Mouse (Mus musculus) lung, postnatal 0 days (tissue): ENCODE data around the gene Nrd1. TPM values are rescaled to one million over a fixed set of nuclear protein-coding genes. Genes with fewer than 3 reads are reported as not detected.

Experiments
- ATAC-seq: fragments of 200-750 bp; cut with Nextera tagmentation; 2 replicates; pipeline ENCODE4 v1.8.0; 2017; ENCODE audit warnings: moderate library complexity
- DNase-seq: peaks from one replicate; pipeline ENCODE4 v3.0.0-alpha.2; 2016; ENCODE audit warnings: low spot score
- H3K27ac ChIP-seq: fragments of 300-500 bp; sonication (generic); 2 replicates; pipeline ENCODE4 v1.5.1; 2014; ENCODE audit warnings: antibody characterized with exemption, mild to moderate bottlenecking, low read length, mixed read lengths
- H3K27me3 ChIP-seq: fragments of 300-500 bp; sonication (generic); replicated peaks from 2 replicates; pipeline ENCODE4 v1.6.1; 2014; ENCODE audit warnings: low read length, mixed read lengths; ENCODE audit not compliant: insufficient read depth
- H3K36me3 ChIP-seq: fragments of 300-500 bp; sonication (generic); 2 replicates; pipeline ENCODE4 v1.6.1; 2014; ENCODE audit warnings: low read length, mixed read lengths; ENCODE audit not compliant: insufficient read depth
- H3K4me1 ChIP-seq: fragments of 300-500 bp; sonication (generic); 2 replicates; pipeline ENCODE4 v1.6.1; 2014; ENCODE audit warnings: antibody characterized with exemption, low read depth, low read length, mixed read lengths; ENCODE audit not compliant: insufficient read depth
- H3K4me2 ChIP-seq: fragments of 300-500 bp; sonication (generic); replicated peaks from 2 replicates; pipeline ENCODE4 v1.6.1; 2014; ENCODE audit warnings: low read depth, mild to moderate bottlenecking, low read length, moderate library complexity, mixed read lengths
- H3K4me3 ChIP-seq: fragments of 300-500 bp; sonication (generic); 2 replicates; pipeline ENCODE4 v1.5.1; 2014; ENCODE audit warnings: low read depth, low read length
- H3K9ac ChIP-seq: fragments of 300-500 bp; sonication (generic); replicated peaks from 2 replicates; pipeline ENCODE4 v1.6.1; 2014; ENCODE audit warnings: low read depth, mild to moderate bottlenecking
- H3K9me3 ChIP-seq: fragments of 300-500 bp; sonication (generic); 2 replicates; pipeline ENCODE4 v1.6.1; 2016; ENCODE audit warnings: low read length, mixed read lengths
- CTCF ChIP-seq: IDR thresholded peaks from 2 replicates; pipeline ENCODE4 v1.5.1; 2016; ENCODE audit warnings: antibody characterized with exemption, mild to moderate bottlenecking
- EP300 ChIP-seq: IDR thresholded peaks from 2 replicates; pipeline ENCODE4 v1.6.1; 2016; ENCODE audit warnings: antibody characterized with exemption, mild to moderate bottlenecking, control low read depth
- WGBS: fragments of 180-500 bp; shearing (Covaris S2); extraction: QIAGEN DNeasy Blood & Tissue Kit; methylation state at CpG from one replicate; pipeline ENCODE4 v1.1.7; 2014; 5-methylcytosine and 5-hydroxymethylcytosine counted together
- polyA plus RNA-seq: library from polyadenylated mRNA; unstranded; fragments of >200 nt; fragmentation: Nextera tagmentation; extraction: Ambion mirVana; gene quantifications from 2 replicates; pipeline ENCODE4 v1.2.1, GENCODE M21; 2015

Nrd1 gene
- polyA plus RNA-seq, 1 experiment from 2014 or later = 29.3 TPM

- no peaks in the 10 kb centered on the region for H3K27me3 ChIP-seq
- H3K4me2 ChIP-seq = no peak overlapping the region
- TF ChIP-seq CTCF (no peak), EP300 (no peak)
- no peaks in the 10 kb centered on the region for H3K4me1 ChIP-seq
- H3K9me3 ChIP-seq = no peaks in the 10 kb centered on the region
- H3K4me3 ChIP-seq = no peak overlapping the region
- 75% methylated on average over 4 of the region's 4 CpGs for WGBS
- DNase-seq (no peak), ATAC-seq (no peak)
- H3K27ac ChIP-seq = no peak overlapping the region
- H3K9ac ChIP-seq = no peak overlapping the region
- H3K36me3 ChIP-seq = peaks cover 25% of the 10 kb centered on the region
These were observed 42.3 kb downstream of the Nrd1 start for GRCm38 (mm10) chr4:109042739-109043138.

- Histone ChIP-seq H3K36me3 (peaks cover 26% of the 10 kb centered on the region), H3K4me2 (no peak overlapping the region), H3K4me1 (no peaks in the 10 kb centered on the region), H3K9ac (no peak overlapping the region), H3K4me3 (no peak overlapping the region), H3K27ac (no peak overlapping the region), H3K27me3 (no peaks in the 10 kb centered on the region), H3K9me3 (no peaks in the 10 kb centered on the region)
- no peak for DNase-seq
- TF ChIP-seq CTCF (no peak), EP300 (no peak)
- WGBS = 75% methylated on average over 5 of the region's 5 CpGs
- ATAC-seq = no peak
These were observed 42.8 kb downstream of the Nrd1 start for GRCm38 (mm10) chr4:109043294-109043693.

- 71% methylated on average over 5 of the region's 5 CpGs for WGBS
- DNase-seq (no peak), ATAC-seq (no peak)
- TF ChIP-seq EP300 = no peak
- TF ChIP-seq CTCF = no peak; the same call in 1 of the 2 replicates
- H3K36me3 ChIP-seq = peaks cover 24% of the 10 kb centered on the region
- H3K27me3 ChIP-seq = no peaks in the 10 kb centered on the region
- no peaks in the 10 kb centered on the region for H3K9me3 ChIP-seq
- no peaks in the 10 kb centered on the region for H3K4me1 ChIP-seq
- H3K4me3 ChIP-seq = no peak overlapping the region
- H3K9ac ChIP-seq = no peak overlapping the region
- H3K4me2 ChIP-seq = no peak overlapping the region
- no peak overlapping the region for H3K27ac ChIP-seq
These were observed 43.3 kb downstream of the Nrd1 start for GRCm38 (mm10) chr4:109043756-109044155.

GRCm38 (mm10) chr4:109048258-109048657 lies 47.8 kb downstream of the Nrd1 start:
- no peak overlapping the region for H3K27ac ChIP-seq
- WGBS = 53% methylated on average over 4 of the region's 4 CpGs
- H3K36me3 ChIP-seq = peaks cover 11% of the 10 kb centered on the region
- ATAC-seq = no peak
- H3K4me2 ChIP-seq = no peak overlapping the region
- H3K27me3 ChIP-seq = no peaks in the 10 kb centered on the region
- H3K9ac ChIP-seq = no peak overlapping the region
- DNase-seq = no peak
- no peak overlapping the region for H3K4me3 ChIP-seq
- no peaks in the 10 kb centered on the region; the same call in 1 of the 2 replicates for H3K4me1 ChIP-seq
- TF ChIP-seq EP300 (no peak), CTCF (no peak)
- H3K9me3 ChIP-seq = no peaks in the 10 kb centered on the region

GRCm38 (mm10) chr4:109052282-109052681 lies 51.8 kb downstream of the Nrd1 start:
- H3K4me3 ChIP-seq = no peak overlapping the region
- no peak overlapping the region for H3K27ac ChIP-seq
- no peak overlapping the region for H3K4me2 ChIP-seq
- H3K27me3 ChIP-seq = no peaks in the 10 kb centered on the region
- WGBS = 22% methylated on average over 1 of the region's 1 CpGs
- peaks cover 20% of the 10 kb centered on the region; the same call in 1 of the 2 replicates for H3K36me3 ChIP-seq
- ATAC-seq (peak; percentile 68), DNase-seq (peak; percentile 65)
- TF ChIP-seq EP300 (no peak), CTCF (no peak)
- H3K9ac ChIP-seq = no peak overlapping the region
- no peaks in the 10 kb centered on the region for H3K9me3 ChIP-seq
- H3K4me1 ChIP-seq = no peaks in the 10 kb centered on the region; the same call in 1 of the 2 replicates

- WGBS = 84% methylated on average over 9 of the region's 9 CpGs
- H3K4me3 ChIP-seq = no peak overlapping the region
- H3K4me1 ChIP-seq = no peaks in the 10 kb centered on the region; the same call in 1 of the 2 replicates
- H3K27me3 ChIP-seq = no peaks in the 10 kb centered on the region
- no peak overlapping the region for H3K9ac ChIP-seq
- H3K9me3 ChIP-seq = no peaks in the 10 kb centered on the region
- TF ChIP-seq EP300 = no peak
- TF ChIP-seq CTCF = no peak
- no peak overlapping the region for H3K27ac ChIP-seq
- DNase-seq (no peak), ATAC-seq (no peak)
- H3K36me3 ChIP-seq = peaks cover 17% of the 10 kb centered on the region; the same call in 1 of the 2 replicates
- H3K4me2 ChIP-seq = no peak overlapping the region
These were observed 53.5 kb downstream of the Nrd1 start for GRCm38 (mm10) chr4:109054003-109054402.

GRCm38 (mm10) chr4:109056351-109056750 lies 55.9 kb downstream of the Nrd1 start:
- peaks cover 22% of the 10 kb centered on the region for H3K36me3 ChIP-seq
- DNase-seq = no peak

More at GRCm38 (mm10) chr4:109056351-109056750, 55.9 kb downstream of the Nrd1 start:
- no peak for ATAC-seq
- H3K4me3 ChIP-seq = no peak overlapping the region
- no peaks in the 10 kb centered on the region for H3K9me3 ChIP-seq
- no peak overlapping the region for H3K9ac ChIP-seq
- 70% methylated on average over 7 of the region's 7 CpGs for WGBS
- no peaks in the 10 kb centered on the region for H3K27me3 ChIP-seq
- no peak overlapping the region for H3K4me2 ChIP-seq
- H3K4me1 ChIP-seq = no peaks in the 10 kb centered on the region; the same call in 1 of the 2 replicates
- no peak overlapping the region for H3K27ac ChIP-seq
- TF ChIP-seq EP300 (no peak), CTCF (no peak)
